Mouse (Mus musculus) intestine, postnatal 0 days (tissue): ENCODE results near the gene Traf3ip2. TPM values are rescaled to one million over a fixed set of nuclear protein-coding genes. Genes with fewer than 3 reads are reported as not detected.

ENCODE experiments used
- ATAC-seq: fragments of 200-750 bp; cut with Nextera tagmentation; 2 replicates; pipeline ENCODE4 v1.8.0; 2017; ENCODE audit warnings: mild to moderate bottlenecking, moderate TSS enrichment, moderate library complexity
- H3K27ac ChIP-seq: fragments of 300-500 bp; sonication (generic); 2 replicates; pipeline ENCODE4 v1.5.1; 2014; ENCODE audit warnings: mild to moderate bottlenecking, low read depth, low read length, moderate library complexity
- H3K27me3 ChIP-seq: fragments of 300-500 bp; sonication (generic); replicated peaks from 2 replicates; pipeline ENCODE4 v1.6.1; 2014; ENCODE audit warnings: low read length, mixed read lengths; ENCODE audit not compliant: control insufficient read depth, insufficient read depth
- H3K36me3 ChIP-seq: fragments of 300-500 bp; sonication (generic); 2 replicates; pipeline ENCODE4 v1.6.1; 2014; ENCODE audit warnings: mild to moderate bottlenecking, moderate library complexity; ENCODE audit not compliant: control insufficient read depth, insufficient read depth
- H3K4me1 ChIP-seq: fragments of 300-500 bp; sonication (generic); replicated peaks from 2 replicates; pipeline ENCODE4 v1.6.1; 2014; ENCODE audit warnings: antibody characterized with exemption, low read length, mixed read lengths; ENCODE audit not compliant: control insufficient read depth, insufficient read depth
- H3K4me2 ChIP-seq: fragments of 300-500 bp; sonication (generic); replicated peaks from 2 replicates; pipeline ENCODE4 v1.6.1; 2014; ENCODE audit warnings: low read depth, mild to moderate bottlenecking, moderate library complexity
- H3K4me3 ChIP-seq: fragments of 300-500 bp; sonication (generic); 2 replicates; pipeline ENCODE4 v1.5.1; 2014; ENCODE audit warnings: low read depth, low read length
- H3K9ac ChIP-seq: fragments of 300-500 bp; sonication (generic); 2 replicates; pipeline ENCODE4 v1.6.1; 2014; ENCODE audit warnings: mild to moderate bottlenecking, low read depth, low read length
- H3K9me3 ChIP-seq: fragments of 300-500 bp; sonication (generic); 2 replicates; pipeline ENCODE4 v1.6.1; 2016; ENCODE audit warnings: mixed run types; ENCODE audit not compliant: control insufficient read depth
- CTCF ChIP-seq: sonication (generic); IDR thresholded peaks from 2 replicates; pipeline ENCODE4 v1.5.1; 2016; ENCODE audit warnings: low read depth, mild to moderate bottlenecking, control low read depth, antibody characterized with exemption, moderate library complexity
- WGBS: fragments of 180-500 bp; shearing (Covaris S2); extraction: QIAGEN DNeasy Blood & Tissue Kit; methylation state at CpG from one replicate; pipeline ENCODE4 v1.1.7; 2014; 5-methylcytosine and 5-hydroxymethylcytosine counted together
- polyA plus RNA-seq: library from polyadenylated mRNA; unstranded; fragments of >200 nt; fragmentation: Nextera tagmentation; extraction: Ambion mirVana; gene quantifications from 2 replicates; pipeline ENCODE4 v1.2.1, GENCODE M21; 2015

Traf3ip2 gene
- polyA plus RNA-seq, 1 experiment from 2014 or later = 25.3 TPM

DNA sequence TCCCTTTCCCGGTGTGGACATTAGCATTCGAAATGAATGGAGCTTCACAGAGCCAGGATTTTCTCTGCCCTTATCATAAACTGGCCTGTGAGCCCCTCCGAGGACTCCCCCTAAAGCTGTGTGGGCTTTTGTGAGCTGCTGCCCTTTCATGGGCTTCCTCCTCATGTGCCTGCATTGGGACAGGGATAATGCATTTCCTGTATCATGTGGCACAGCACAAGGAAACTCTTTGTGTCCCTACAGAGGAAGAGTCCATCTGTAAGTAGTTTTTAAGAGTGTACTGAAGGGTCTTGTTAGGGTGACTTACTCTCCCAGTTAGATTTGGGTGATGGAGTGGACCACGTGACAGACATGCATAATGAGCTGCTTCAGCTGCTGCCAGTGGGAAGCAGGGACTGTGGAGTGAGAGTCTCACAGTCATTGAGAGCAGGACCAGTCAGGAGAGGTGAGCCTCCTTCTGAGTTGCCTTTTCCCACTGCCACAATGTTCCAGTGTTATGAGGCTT lies 59.9 kb downstream of the Traf3ip2 start:
- H3K4me2 ChIP-seq = no peak overlapping the region
- H3K9ac ChIP-seq = no peak overlapping the region
- no peaks in the 10 kb centered on the region for H3K4me1 ChIP-seq
- H3K27ac ChIP-seq = no peak overlapping the region
- H3K9me3 ChIP-seq = no peaks in the 10 kb centered on the region
- H3K4me3 ChIP-seq = no peak overlapping the region
- no peak for TF ChIP-seq CTCF
- H3K27me3 ChIP-seq = no peaks in the 10 kb centered on the region
- WGBS = 52% methylated on average over 4 of the region's 4 CpGs
- no peak for ATAC-seq
- H3K36me3 ChIP-seq = no peaks in the 10 kb centered on the region

GRCm38 (mm10) chr10:39674106-39674505 lies 61.4 kb downstream of the Traf3ip2 start:
- Histone ChIP-seq H3K27ac (no peak overlapping the region), H3K4me2 (no peak overlapping the region), H3K36me3 (no peaks in the 10 kb centered on the region; the same call in 1 of the 2 replicates), H3K4me3 (no peak overlapping the region), H3K4me1 (no peaks in the 10 kb centered on the region), H3K9me3 (no peaks in the 10 kb centered on the region), H3K27me3 (no peaks in the 10 kb centered on the region), H3K9ac (no peak overlapping the region)
- TF ChIP-seq CTCF = no peak
- 42% methylated on average over 3 of the region's 3 CpGs for WGBS
- ATAC-seq = no peak

- ATAC-seq = no peak
- no peak overlapping the region for H3K27ac ChIP-seq
Observed at GRCm38 (mm10) chr10:39674766-39675165, 62.0 kb downstream of the Traf3ip2 start.

GRCm38 (mm10) chr10:39678199-39678791 lies 65.6 kb downstream of the Traf3ip2 start:
- Histone ChIP-seq H3K27ac (no peak overlapping the region), H3K4me2 (no peak overlapping the region)
- ATAC-seq = peak; percentile 53; the same call in 1 of the 2 replicates

More at GRCm38 (mm10) chr10:39674766-39675165, 62.0 kb downstream of the Traf3ip2 start:
- H3K4me2 ChIP-seq = no peak overlapping the region
- no peak overlapping the region for H3K9ac ChIP-seq
- TF ChIP-seq CTCF = no peak
- no peaks in the 10 kb centered on the region for H3K4me1 ChIP-seq
- no peaks in the 10 kb centered on the region; the same call in 1 of the 2 replicates for H3K36me3 ChIP-seq
- H3K9me3 ChIP-seq = no peaks in the 10 kb centered on the region
- H3K4me3 ChIP-seq = no peak overlapping the region
- H3K27me3 ChIP-seq = no peaks in the 10 kb centered on the region
- WGBS = 83% methylated on average over 3 of the region's 3 CpGs

GRCm38 (mm10) chr10:39681014-39681413 lies 68.3 kb downstream of the Traf3ip2 start:
- Histone ChIP-seq H3K4me1 (0 out of 2 replicates have a peak, but pooled peaks cover 4% of the 10 kb centered on the region), H3K4me3 (no peak overlapping the region), H3K9me3 (no peaks in the 10 kb centered on the region), H3K27me3 (no peaks in the 10 kb centered on the region), H3K36me3 (no peaks in the 10 kb centered on the region; the same call in 1 of the 2 replicates), H3K4me2 (no peak overlapping the region), H3K9ac (no peak overlapping the region), H3K27ac (no peak overlapping the region)
- 68% methylated on average over 4 of the region's 4 CpGs for WGBS
- no peak for TF ChIP-seq CTCF
- no peak for ATAC-seq

More at GRCm38 (mm10) chr10:39678199-39678791, 65.6 kb downstream of the Traf3ip2 start:
- no peaks in the 10 kb centered on the region for H3K4me1 ChIP-seq
- H3K27me3 ChIP-seq = no peaks in the 10 kb centered on the region
- TF ChIP-seq CTCF = no peak
- no peak overlapping the region for H3K9ac ChIP-seq
- WGBS = 54% methylated on average over 4 of the region's 4 CpGs
- H3K4me3 ChIP-seq = no peak overlapping the region
- H3K9me3 ChIP-seq = no peaks in the 10 kb centered on the region
- H3K36me3 ChIP-seq = no peaks in the 10 kb centered on the region; the same call in 1 of the 2 replicates

GRCm38 (mm10) chr10:39682556-39682955 lies 69.8 kb downstream of the Traf3ip2 start:
- Histone ChIP-seq H3K27ac (no peak overlapping the region), H3K4me1 (0 out of 2 replicates have a peak, but pooled peaks cover 4% of the 10 kb centered on the region), H3K9me3 (no peaks in the 10 kb centered on the region), H3K9ac (no peak overlapping the region), H3K36me3 (no peaks in the 10 kb centered on the region; the same call in 1 of the 2 replicates), H3K4me2 (no peak overlapping the region), H3K4me3 (no peak overlapping the region), H3K27me3 (no peaks in the 10 kb centered on the region)
- no peak for TF ChIP-seq CTCF
- 73% methylated on average over 2 of the region's 2 CpGs for WGBS
- ATAC-seq = no peak
